Mouse (Mus musculus): ENCODE results near the gene Gng2. TPM values are rescaled to one million over a fixed set of nuclear protein-coding genes. Genes with fewer than 3 reads are reported as not detected.

Gng2 gene
- polyA plus RNA-seq, 1 experiment from 2014 or later = 393 TPM

DNA sequence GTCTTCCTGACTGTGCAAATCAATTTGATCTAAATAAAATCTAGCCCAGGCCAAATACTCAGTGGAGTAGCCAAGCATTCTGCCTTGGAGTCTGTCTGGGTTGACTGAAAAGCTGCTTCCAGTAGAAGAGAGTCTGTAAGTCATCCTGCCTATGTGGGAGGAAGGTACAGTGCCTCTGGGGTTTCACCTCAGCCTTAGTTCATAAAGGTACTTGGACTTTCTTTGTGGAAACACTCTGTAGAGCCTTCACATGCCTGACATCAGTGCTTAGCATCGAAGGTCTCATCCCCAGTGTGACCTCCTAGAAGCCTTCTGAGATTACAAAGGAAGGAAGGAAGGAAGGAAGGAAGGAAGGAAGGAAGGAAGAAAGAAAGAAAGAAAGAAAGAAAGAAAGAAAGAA lies 7.9 kb downstream of the Gng2 start:
- Histone ChIP-seq H3K36me3 (replicated peaks; ENCODE audit: control insufficient read depth, insufficient read depth) (no peaks in the 10 kb centered on the region), H3K9ac (no peak overlapping the region), H3K27me3 (ENCODE audit: control insufficient read depth, insufficient read depth, low read length) (no peaks in the 10 kb centered on the region), H3K27ac (0 out of 2 replicates have a peak overlapping the region, but pooled peaks have one; percentile 27), H3K9me3 (ENCODE audit: control insufficient read depth, low read length) (no peaks in the 10 kb centered on the region), H3K4me1 (replicated peaks; ENCODE audit: control insufficient read depth, insufficient read depth, low read length) (peaks cover 54% of the 10 kb centered on the region), H3K4me3 (replicated peaks; ENCODE audit: low read length) (no peak overlapping the region), H3K4me2 (replicated peaks) (no peak overlapping the region)
- ATAC-seq (ENCODE audit: low FRiP score) (no peak), DNase-seq (ENCODE audit: low spot score) (no peak)
- WGBS = 84% methylated on average over 1 of the region's 1 CpGs

GRCm38 (mm10) chr14:19969011-19969521 lies 8.4 kb downstream of the Gng2 start:
- H3K4me2 ChIP-seq (replicated peaks) = no peak overlapping the region
- ATAC-seq (ENCODE audit: low FRiP score) (no peak), DNase-seq (ENCODE audit: low spot score) (no peak)
- H3K36me3 ChIP-seq (replicated peaks; ENCODE audit: control insufficient read depth, insufficient read depth) = no peaks in the 10 kb centered on the region
- 0 out of 2 replicates have a peak overlapping the region, but pooled peaks have one; percentile 27 for H3K27ac ChIP-seq
- no peak overlapping the region for H3K4me3 ChIP-seq (replicated peaks; ENCODE audit: low read length)
- no peak overlapping the region for H3K9ac ChIP-seq
- WGBS = 60% methylated on average over 5 of the region's 5 CpGs
- H3K27me3 ChIP-seq (ENCODE audit: control insufficient read depth, insufficient read depth, low read length) = no peaks in the 10 kb centered on the region
- H3K4me1 ChIP-seq (replicated peaks; ENCODE audit: control insufficient read depth, insufficient read depth, low read length) = peaks cover 51% of the 10 kb centered on the region
- H3K9me3 ChIP-seq (ENCODE audit: control insufficient read depth, low read length) = no peaks in the 10 kb centered on the region

DNA sequence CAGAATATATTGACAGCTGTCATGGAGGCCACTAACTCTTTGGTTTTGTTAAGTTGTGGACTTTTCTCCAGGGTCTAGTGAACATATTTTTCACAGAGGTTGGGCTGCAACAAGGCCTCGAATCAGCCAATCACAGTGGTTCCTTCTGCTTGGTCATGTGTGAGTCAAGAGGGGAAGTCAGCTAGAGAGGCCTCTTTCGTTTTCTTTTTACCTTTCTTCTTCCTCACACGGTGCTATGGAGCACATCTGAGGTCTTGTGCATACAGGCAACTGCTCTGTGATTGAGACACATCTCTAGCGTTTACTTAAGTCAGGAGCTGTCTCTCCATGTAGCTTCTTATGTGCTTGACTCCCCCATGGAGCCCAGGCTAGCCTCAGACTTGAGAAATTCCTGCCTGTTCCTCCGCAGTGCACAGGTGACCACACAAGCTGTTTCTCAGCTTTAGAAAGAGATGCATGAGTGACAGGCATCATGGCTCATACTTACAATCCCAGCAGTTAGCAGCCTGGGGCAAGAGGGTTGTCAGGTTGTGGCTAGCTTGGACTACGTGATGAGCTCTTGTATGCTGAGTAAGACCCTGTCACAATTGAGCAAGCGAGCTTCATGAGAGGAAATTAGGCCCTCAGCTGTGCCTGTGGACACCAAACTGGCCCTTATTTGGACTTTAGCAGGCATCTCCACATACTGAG lies 9.0 kb downstream of the Gng2 start:
- ATAC-seq (ENCODE audit: low FRiP score) = no peak
- H3K9me3 ChIP-seq (ENCODE audit: control insufficient read depth, low read length) = no peaks in the 10 kb centered on the region
- no peak overlapping the region for H3K27ac ChIP-seq
- no peak for DNase-seq (ENCODE audit: low spot score)
- H3K4me2 ChIP-seq (replicated peaks) = no peak overlapping the region
- no peak overlapping the region for H3K9ac ChIP-seq
- peaks cover 49% of the 10 kb centered on the region for H3K4me1 ChIP-seq (replicated peaks; ENCODE audit: control insufficient read depth, insufficient read depth, low read length)
- H3K27me3 ChIP-seq (ENCODE audit: control insufficient read depth, insufficient read depth, low read length) = no peaks in the 10 kb centered on the region
- WGBS = 81% methylated on average over 7 of the region's 7 CpGs
- no peaks in the 10 kb centered on the region for H3K36me3 ChIP-seq (replicated peaks; ENCODE audit: control insufficient read depth, insufficient read depth)
- H3K4me3 ChIP-seq (replicated peaks; ENCODE audit: low read length) = no peak overlapping the region

- Histone ChIP-seq H3K9ac (no peak overlapping the region), H3K4me3 (replicated peaks; ENCODE audit: low read length) (no peak overlapping the region), H3K4me1 (replicated peaks; ENCODE audit: control insufficient read depth, insufficient read depth, low read length) (peaks cover 48% of the 10 kb centered on the region), H3K36me3 (replicated peaks; ENCODE audit: control insufficient read depth, insufficient read depth) (no peaks in the 10 kb centered on the region), H3K9me3 (ENCODE audit: control insufficient read depth, low read length) (no peaks in the 10 kb centered on the region), H3K27me3 (ENCODE audit: control insufficient read depth, insufficient read depth, low read length) (no peaks in the 10 kb centered on the region), H3K4me2 (replicated peaks) (no peak overlapping the region), H3K27ac (no peak overlapping the region)
- 62% methylated on average over 8 of the region's 8 CpGs for WGBS
- ATAC-seq (ENCODE audit: low FRiP score) (no peak), DNase-seq (ENCODE audit: low spot score) (no peak)
Measured at GRCm38 (mm10) chr14:19967482-19967881, 9.9 kb downstream of the Gng2 start.

DNA sequence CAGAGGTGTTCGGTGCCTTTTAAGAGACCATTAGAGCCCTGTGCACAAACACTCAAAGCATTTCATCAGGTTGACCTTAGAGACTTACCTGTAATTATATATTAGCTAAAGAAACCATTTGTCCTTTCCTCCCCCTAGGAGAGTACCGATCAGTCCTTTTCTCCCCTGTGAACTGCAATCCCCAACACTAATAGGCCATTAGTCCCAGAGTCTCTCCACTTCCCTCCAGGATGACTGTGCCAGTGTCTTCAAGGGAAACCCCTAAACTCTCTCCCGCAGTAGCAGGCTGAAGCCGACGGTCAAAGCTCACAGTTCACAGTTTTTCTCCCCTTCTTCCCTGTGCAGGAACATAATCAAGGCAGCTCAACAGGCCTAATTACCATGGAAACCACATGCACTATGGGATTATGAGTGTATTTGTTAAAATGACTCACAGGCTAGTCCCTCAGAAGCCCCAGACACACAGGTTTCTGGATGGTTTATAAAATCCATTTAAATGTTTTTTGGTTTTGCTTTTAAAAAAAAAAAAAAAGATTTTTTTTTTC lies 13.4 kb downstream of the Gng2 start:
- no peak overlapping the region for H3K4me2 ChIP-seq (replicated peaks)
- H3K27ac ChIP-seq = no peak overlapping the region; the same call in 1 of the 2 replicates
- H3K9ac ChIP-seq = no peak overlapping the region
- DNase-seq (ENCODE audit: low spot score) = no peak
- WGBS = 38% methylated on average over 5 of the region's 5 CpGs
- peaks cover 8% of the 10 kb centered on the region for H3K36me3 ChIP-seq (replicated peaks; ENCODE audit: control insufficient read depth, insufficient read depth)
- no peak overlapping the region for H3K4me3 ChIP-seq (replicated peaks; ENCODE audit: low read length)
- H3K27me3 ChIP-seq (ENCODE audit: control insufficient read depth, insufficient read depth, low read length) = no peaks in the 10 kb centered on the region
- ATAC-seq (ENCODE audit: low FRiP score) = no peak
- peaks cover 38% of the 10 kb centered on the region for H3K4me1 ChIP-seq (replicated peaks; ENCODE audit: control insufficient read depth, insufficient read depth, low read length)
- H3K9me3 ChIP-seq (ENCODE audit: control insufficient read depth, low read length) = no peaks in the 10 kb centered on the region

DNA sequence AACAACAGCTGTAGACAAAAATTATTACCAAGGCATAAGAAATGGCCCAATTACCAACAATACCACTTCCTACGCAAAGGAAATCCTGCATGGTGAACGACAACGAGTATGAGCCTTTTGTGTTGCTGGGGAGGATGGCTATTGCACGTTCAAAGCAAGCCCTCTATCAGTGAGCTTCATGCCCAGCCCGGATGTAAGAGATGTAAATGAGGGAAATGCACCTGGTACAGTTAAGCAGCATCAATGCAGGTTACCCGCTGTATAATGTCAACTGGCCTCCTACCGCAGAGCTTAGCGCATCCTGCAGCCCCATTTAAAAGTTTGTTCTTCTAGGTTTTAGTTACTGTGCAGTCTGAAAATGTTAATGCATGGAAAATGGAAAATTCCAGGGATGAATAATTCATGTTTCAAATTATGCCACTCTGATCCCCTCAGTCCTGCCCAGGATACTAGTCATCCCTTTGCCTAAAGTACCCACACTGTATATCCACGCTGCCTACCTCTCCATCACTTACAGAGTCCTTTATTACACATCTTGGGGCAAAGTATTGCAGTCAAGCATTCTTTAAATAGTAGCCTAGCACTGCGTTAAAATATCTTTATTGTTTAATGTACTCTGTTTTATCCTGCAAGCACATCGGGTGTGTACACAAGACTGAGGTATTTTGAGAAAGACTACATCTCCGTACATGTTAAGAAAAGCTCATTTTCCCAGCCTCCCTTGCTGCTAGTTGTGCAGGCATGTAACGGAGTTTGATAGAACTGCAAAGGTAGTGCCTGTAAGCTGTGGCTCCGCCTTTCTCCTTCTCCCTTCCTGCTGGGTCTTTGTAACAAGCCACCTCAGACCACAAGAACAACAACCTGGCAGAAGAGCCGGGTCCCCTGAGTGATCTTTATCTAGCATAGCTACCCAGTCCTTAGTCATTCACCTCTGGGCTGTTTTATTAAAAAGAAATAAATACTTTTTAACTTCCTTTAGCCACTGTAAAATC lies 15.2 kb downstream of the Gng2 start:
- Histone ChIP-seq H3K4me2 (replicated peaks) (no peak overlapping the region), H3K9me3 (ENCODE audit: control insufficient read depth, low read length) (no peaks in the 10 kb centered on the region), H3K27ac (peak overlapping the region; percentile 56), H3K9ac (no peak overlapping the region), H3K36me3 (replicated peaks; ENCODE audit: control insufficient read depth, insufficient read depth) (peaks cover 23% of the 10 kb centered on the region), H3K4me3 (replicated peaks; ENCODE audit: low read length) (no peak overlapping the region), H3K4me1 (replicated peaks; ENCODE audit: control insufficient read depth, insufficient read depth, low read length) (peaks cover 33% of the 10 kb centered on the region), H3K27me3 (ENCODE audit: control insufficient read depth, insufficient read depth, low read length) (no peaks in the 10 kb centered on the region)
- ATAC-seq (ENCODE audit: low FRiP score) (no peak), DNase-seq (ENCODE audit: low spot score) (no peak)
- 55% methylated on average over 15 of the region's 15 CpGs for WGBS

GRCm38 (mm10) chr14:19959860-19960259 lies 17.6 kb downstream of the Gng2 start:
- ATAC-seq (ENCODE audit: low FRiP score) = no peak
- Histone ChIP-seq H3K27ac (no peak overlapping the region), H3K4me3 (replicated peaks; ENCODE audit: low read length) (no peak overlapping the region), H3K36me3 (replicated peaks; ENCODE audit: control insufficient read depth, insufficient read depth) (peaks cover 40% of the 10 kb centered on the region), H3K4me2 (replicated peaks) (no peak overlapping the region), H3K4me1 (replicated peaks; ENCODE audit: control insufficient read depth, insufficient read depth, low read length) (peaks cover 33% of the 10 kb centered on the region), H3K27me3 (ENCODE audit: control insufficient read depth, insufficient read depth, low read length) (no peaks in the 10 kb centered on the region), H3K9ac (no peak overlapping the region), H3K9me3 (ENCODE audit: control insufficient read depth, low read length) (no peaks in the 10 kb centered on the region)
- 75% methylated on average over 9 of the region's 9 CpGs for WGBS
- DNase-seq (ENCODE audit: low spot score) = no peak

DNA sequence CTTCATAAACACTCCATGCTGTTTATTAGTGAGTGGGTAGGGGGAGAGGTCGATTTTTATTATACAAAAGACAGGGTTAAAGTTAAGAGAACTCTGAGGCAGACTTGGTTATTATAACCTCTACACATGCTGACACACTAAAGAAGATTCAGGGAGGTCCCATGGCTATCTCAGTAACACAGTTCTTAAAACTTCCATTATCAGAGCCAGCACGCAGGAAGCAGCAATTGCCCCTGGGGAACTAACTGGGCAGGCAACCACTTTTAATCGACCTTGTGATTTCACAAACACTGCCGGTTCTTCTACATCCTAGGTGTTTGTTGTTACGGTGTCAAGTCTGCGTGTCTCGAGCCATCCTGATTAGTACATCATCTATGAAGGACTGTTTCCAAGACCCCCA lies 22.4 kb downstream of the Gng2 start:
- H3K4me1 ChIP-seq (replicated peaks; ENCODE audit: control insufficient read depth, insufficient read depth, low read length) = no peaks in the 10 kb centered on the region; the same call in none of the 2 replicates
- no peaks in the 10 kb centered on the region for H3K27me3 ChIP-seq (ENCODE audit: control insufficient read depth, insufficient read depth, low read length)
- no peak overlapping the region for H3K4me2 ChIP-seq (replicated peaks)
- DNase-seq (ENCODE audit: low spot score) = no peak
- WGBS = 86% methylated on average over 7 of the region's 7 CpGs
- H3K9me3 ChIP-seq (ENCODE audit: control insufficient read depth, low read length) = no peaks in the 10 kb centered on the region
- no peak overlapping the region for H3K27ac ChIP-seq
- H3K36me3 ChIP-seq (replicated peaks; ENCODE audit: control insufficient read depth, insufficient read depth) = peaks cover 61% of the 10 kb centered on the region
- H3K4me3 ChIP-seq (replicated peaks; ENCODE audit: low read length) = no peak overlapping the region
- no peak overlapping the region for H3K9ac ChIP-seq
- ATAC-seq (ENCODE audit: low FRiP score) = no peak

GRCm38 (mm10) chr14:19950812-19951211 lies 26.6 kb downstream of the Gng2 start:
- no peak for DNase-seq (ENCODE audit: low spot score)
- Histone ChIP-seq H3K9ac (no peak overlapping the region), H3K4me1 (replicated peaks; ENCODE audit: control insufficient read depth, insufficient read depth, low read length) (no peaks in the 10 kb centered on the region; the same call in none of the 2 replicates), H3K4me3 (replicated peaks; ENCODE audit: low read length) (no peak overlapping the region), H3K36me3 (replicated peaks; ENCODE audit: control insufficient read depth, insufficient read depth) (peaks cover 52% of the 10 kb centered on the region), H3K4me2 (replicated peaks) (no peak overlapping the region), H3K27me3 (ENCODE audit: control insufficient read depth, insufficient read depth, low read length) (no peaks in the 10 kb centered on the region), H3K9me3 (ENCODE audit: control insufficient read depth, low read length) (no peaks in the 10 kb centered on the region), H3K27ac (no peak overlapping the region)
- no peak for ATAC-seq (ENCODE audit: low FRiP score)
- WGBS = 95% methylated on average over 4 of the region's 4 CpGs

Measured in hindbrain, embryonic 14.5 days (tissue).